Mouse (Mus musculus) hindbrain, postnatal 0 days (tissue): ENCODE data around the gene Atxn2. TPM values are rescaled to one million over a fixed set of nuclear protein-coding genes. Genes with fewer than 3 reads are reported as not detected.

Experiments used
- ATAC-seq: fragments of 200-750 bp; cut with Nextera tagmentation; 2 replicates; pipeline ENCODE4 v1.8.0; 2017; ENCODE audit warnings: mild to moderate bottlenecking, moderate TSS enrichment, moderate library complexity
- DNase-seq: peaks from one replicate; pipeline ENCODE4 v3.0.0-alpha.2; 2015; ENCODE audit warnings: low spot score
- H3K27ac ChIP-seq: fragments of 300-500 bp; sonication (generic); 2 replicates; pipeline ENCODE4 v1.5.1; 2014; ENCODE audit warnings: mild to moderate bottlenecking
- H3K27me3 ChIP-seq: fragments of 300-500 bp; sonication (generic); 2 replicates; pipeline ENCODE4 v1.6.1; 2014; ENCODE audit warnings: low read length, mixed read lengths; ENCODE audit not compliant: insufficient read depth
- H3K36me3 ChIP-seq: fragments of 300-500 bp; sonication (generic); 2 replicates; pipeline ENCODE4 v1.6.1; 2014; ENCODE audit warnings: low read length, mixed read lengths; ENCODE audit not compliant: insufficient read depth
- H3K4me1 ChIP-seq: fragments of 300-500 bp; sonication (generic); 2 replicates; pipeline ENCODE4 v1.6.1; 2014; ENCODE audit warnings: antibody characterized with exemption, low read length, mixed read lengths; ENCODE audit not compliant: insufficient read depth
- H3K4me2 ChIP-seq: fragments of 300-500 bp; sonication (generic); 2 replicates; pipeline ENCODE4 v1.6.1; 2014; ENCODE audit warnings: low read depth, mild to moderate bottlenecking, low read length, moderate library complexity, mixed read lengths
- H3K4me3 ChIP-seq: fragments of 300-500 bp; sonication (generic); 2 replicates; pipeline ENCODE4 v1.5.1; 2014; ENCODE audit warnings: low read length
- H3K9ac ChIP-seq: fragments of 300-500 bp; sonication (generic); replicated peaks from 2 replicates; pipeline ENCODE4 v1.6.1; 2014; ENCODE audit warnings: mild to moderate bottlenecking, low read length, moderate library complexity, mixed read lengths
- H3K9me3 ChIP-seq: fragments of 300-500 bp; sonication (generic); 2 replicates; pipeline ENCODE4 v1.6.1; 2016; ENCODE audit warnings: low read length, mixed read lengths
- CTCF ChIP-seq: IDR thresholded peaks from 2 replicates; pipeline ENCODE4 v1.5.1; 2016; ENCODE audit warnings: antibody characterized with exemption, control low read depth, low read depth
- WGBS: fragments of 180-500 bp; shearing (Covaris S2); extraction: QIAGEN DNeasy Blood & Tissue Kit; methylation state at CpG from one replicate; pipeline ENCODE4 v1.1.7; 2014; 5-methylcytosine and 5-hydroxymethylcytosine counted together
- polyA plus RNA-seq: library from polyadenylated mRNA; unstranded; fragments of >200 nt; fragmentation: Nextera tagmentation; extraction: Ambion mirVana; gene quantifications from 2 replicates; pipeline ENCODE4 v1.2.1, GENCODE M21; 2015
- total RNA-seq: library from RNA; depleted of rRNA; stranded (reverse); fragments of >200 nt; gene quantifications from 2 replicates; pipeline ENCODE4 v1.2.3, GENCODE M21; 2014

Gene Atxn2
- total and polyA plus RNA-seq, 2 experiments from 2014 or later = 83.5 to 118 TPM

- peak; percentile 95 for DNase-seq
- peaks cover 21% of the 10 kb centered on the region for H3K4me1 ChIP-seq
- H3K9ac ChIP-seq = peak within 1 kb of the TSS; percentile 81
- H3K36me3 ChIP-seq = peaks cover 16% of the 10 kb centered on the region; the same call in 1 of the 2 replicates
- peak within 1 kb of the TSS; percentile 72 for H3K4me2 ChIP-seq
- 0 out of 2 replicates have a peak, but pooled peaks cover under 1% of the 10 kb centered on the region for H3K27me3 ChIP-seq
- H3K27ac ChIP-seq = peak within 1 kb of the TSS; percentile 58
- no peaks in the 10 kb centered on the region for H3K9me3 ChIP-seq
- H3K4me3 ChIP-seq = peak within 1 kb of the TSS; percentile 91
- ATAC-seq = peak; percentile 92
- WGBS = 2% methylated on average over 36 of the region's 42 CpGs
- no peak for TF ChIP-seq CTCF
Observed at GRCm38 (mm10) chr5:121848743-121849142, 137.6 kb downstream of the Atxn2 start, which contains the start of gene Pheta1. Pheta1 (plus strand) TSS chr5:121848984.

GRCm38 (mm10) chr5:121849478-121850349 lies 138.6 kb downstream of the Atxn2 start:
- WGBS = 40% methylated on average over 20 of the region's 20 CpGs
- Histone ChIP-seq H3K27ac (no peak overlapping the region), H3K4me1 (peaks cover 21% of the 10 kb centered on the region)

GRCm38 (mm10) chr5:121853368-121854051 lies 142.4 kb downstream of the Atxn2 start:
- Histone ChIP-seq H3K4me1 (peaks cover 15% of the 10 kb centered on the region), H3K27ac (no peak overlapping the region), H3K4me2 (no peak overlapping the region), H3K36me3 (peaks cover 18% of the 10 kb centered on the region; the same call in 1 of the 2 replicates), H3K27me3 (no peaks in the 10 kb centered on the region), H3K9me3 (no peaks in the 10 kb centered on the region), H3K4me3 (no peak overlapping the region), H3K9ac (no peak overlapping the region; the same call in 1 of the 2 replicates)
- no peak for ATAC-seq
- no peak for DNase-seq
- WGBS = 67% methylated on average over 9 of the region's 9 CpGs
- no peak for TF ChIP-seq CTCF

More at GRCm38 (mm10) chr5:121849478-121850349, 138.6 kb downstream of the Atxn2 start:
- H3K4me3 ChIP-seq = peak overlapping the region; percentile 91
- H3K4me2 ChIP-seq = peak overlapping the region; percentile 72
- ATAC-seq = no peak
- DNase-seq = no peak
- no peaks in the 10 kb centered on the region for H3K27me3 ChIP-seq
- peak overlapping the region; percentile 81 for H3K9ac ChIP-seq
- no peaks in the 10 kb centered on the region for H3K9me3 ChIP-seq
- no peak for TF ChIP-seq CTCF
- H3K36me3 ChIP-seq = peaks cover 18% of the 10 kb centered on the region; the same call in 1 of the 2 replicates

DNA sequence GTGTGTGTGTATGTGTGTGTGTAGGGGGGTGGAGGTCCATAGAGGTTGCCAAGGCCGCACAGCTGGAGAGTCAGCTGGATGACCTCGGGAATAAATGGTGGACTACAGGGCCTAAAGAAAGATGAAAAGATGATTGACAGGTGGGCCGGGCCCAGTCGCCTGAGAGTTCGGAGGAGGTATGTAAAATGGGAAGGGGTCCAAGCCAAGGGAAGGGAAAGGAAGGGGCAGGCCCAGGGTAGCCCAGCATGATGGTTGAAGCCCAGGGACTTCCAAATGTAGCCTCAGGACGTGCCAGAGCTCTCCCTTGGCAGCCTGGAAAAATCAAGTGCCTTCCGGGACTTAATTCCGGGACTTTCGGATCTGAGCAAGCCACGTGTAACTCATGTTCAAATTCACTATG lies 143.6 kb downstream of the Atxn2 start:
- WGBS = 21% methylated on average over 10 of the region's 10 CpGs
- H3K4me3 ChIP-seq = no peak overlapping the region
- no peaks in the 10 kb centered on the region for H3K27me3 ChIP-seq
- no peaks in the 10 kb centered on the region for H3K9me3 ChIP-seq
- H3K4me1 ChIP-seq = peaks cover 12% of the 10 kb centered on the region
- DNase-seq = peak; percentile 46
- H3K36me3 ChIP-seq = peaks cover 18% of the 10 kb centered on the region; the same call in 1 of the 2 replicates
- no peak overlapping the region for H3K9ac ChIP-seq
- no peak overlapping the region for H3K27ac ChIP-seq
- TF ChIP-seq CTCF = no peak
- H3K4me2 ChIP-seq = no peak overlapping the region
- peak; percentile 50 for ATAC-seq

GRCm38 (mm10) chr5:121856740-121857139 lies 145.6 kb downstream of the Atxn2 start:
- H3K36me3 ChIP-seq = peaks cover 27% of the 10 kb centered on the region; the same call in 1 of the 2 replicates
- WGBS = 90% methylated on average over 11 of the region's 11 CpGs

DNA sequence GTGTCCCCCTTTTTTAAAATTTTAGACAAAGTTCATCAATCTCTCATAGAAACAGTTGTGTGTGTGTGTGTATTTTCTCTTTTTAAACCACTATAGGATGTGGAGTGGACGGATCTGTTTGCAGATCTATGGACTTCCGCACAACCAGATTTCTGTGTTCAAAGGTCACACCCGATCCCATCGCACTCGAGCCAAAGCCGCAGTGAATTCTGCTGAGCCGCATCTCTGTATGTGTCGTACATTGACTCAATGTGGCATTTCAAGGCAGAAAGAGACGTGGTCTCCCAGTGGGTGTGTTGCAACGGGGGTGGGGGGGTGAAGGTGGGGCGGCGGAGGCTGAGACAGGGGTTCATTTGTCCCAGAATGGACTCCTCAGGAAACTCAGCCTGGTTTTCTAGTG lies 147.3 kb downstream of the Atxn2 start:
- no peak for TF ChIP-seq CTCF
- H3K27ac ChIP-seq = no peak overlapping the region
- no peak overlapping the region for H3K4me2 ChIP-seq
- no peaks in the 10 kb centered on the region for H3K4me1 ChIP-seq
- H3K9ac ChIP-seq = no peak overlapping the region
- no peak for DNase-seq
- H3K9me3 ChIP-seq = 0 out of 2 replicates have a peak, but pooled peaks cover 5% of the 10 kb centered on the region
- H3K4me3 ChIP-seq = no peak overlapping the region
- ATAC-seq = no peak
- 91% methylated on average over 12 of the region's 12 CpGs for WGBS
- H3K27me3 ChIP-seq = no peaks in the 10 kb centered on the region
- peaks cover 15% of the 10 kb centered on the region; the same call in 1 of the 2 replicates for H3K36me3 ChIP-seq

More at GRCm38 (mm10) chr5:121856740-121857139, 145.6 kb downstream of the Atxn2 start:
- ATAC-seq (no peak), DNase-seq (no peak)
- H3K27me3 ChIP-seq = no peaks in the 10 kb centered on the region
- 0 out of 2 replicates have a peak, but pooled peaks cover 5% of the 10 kb centered on the region for H3K9me3 ChIP-seq
- no peak overlapping the region for H3K9ac ChIP-seq
- no peak for TF ChIP-seq CTCF
- H3K4me2 ChIP-seq = no peak overlapping the region
- no peaks in the 10 kb centered on the region for H3K4me1 ChIP-seq
- no peak overlapping the region for H3K27ac ChIP-seq
- no peak overlapping the region for H3K4me3 ChIP-seq
